Mouse (Mus musculus): ENCODE results near the gene Kmt5c. TPM values are rescaled to one million over a fixed set of nuclear protein-coding genes. Genes with fewer than 3 reads are reported as not detected.

Gene Kmt5c
- polyA plus RNA-seq, 1 experiment from 2014 or later, result 100 TPM

DNA sequence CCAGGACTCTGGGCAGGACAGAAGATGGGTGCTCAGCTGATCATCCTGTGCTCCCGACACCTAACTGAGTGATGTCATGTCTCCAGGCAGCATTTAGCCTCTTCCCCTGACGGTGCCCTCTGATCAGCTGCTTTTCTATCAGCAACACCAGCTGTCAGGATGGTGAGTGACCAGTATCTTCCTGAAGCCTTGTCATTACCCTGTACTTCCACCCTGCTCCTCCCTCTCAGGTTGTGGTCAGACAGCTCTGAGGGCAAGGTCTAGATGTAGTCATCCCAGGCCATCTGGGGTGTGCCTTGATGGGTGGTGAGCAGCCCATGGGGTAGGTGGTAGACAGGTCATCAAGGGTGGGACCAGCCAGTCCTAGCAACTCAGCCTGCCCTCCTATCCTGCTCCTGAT, 9.3 kb downstream of the Kmt5c start:
- Histone ChIP-seq H3K27ac (no peak overlapping the region), H3K36me3 (peaks cover 29% of the 10 kb centered on the region), H3K9me3 (replicated peaks) (no peaks in the 10 kb centered on the region), H3K27me3 (ENCODE audit: low read depth, poor library complexity, severe bottlenecking) (0 out of 2 replicates have a peak, but pooled peaks cover 5% of the 10 kb centered on the region), H3K4me1 (peaks cover 28% of the 10 kb centered on the region), H3K4me3 (no peak overlapping the region)
- no peak for DNase-seq (ENCODE audit: low spot score)
- 79% methylated on average over 2 of the region's 2 CpGs for WGBS

DNA sequence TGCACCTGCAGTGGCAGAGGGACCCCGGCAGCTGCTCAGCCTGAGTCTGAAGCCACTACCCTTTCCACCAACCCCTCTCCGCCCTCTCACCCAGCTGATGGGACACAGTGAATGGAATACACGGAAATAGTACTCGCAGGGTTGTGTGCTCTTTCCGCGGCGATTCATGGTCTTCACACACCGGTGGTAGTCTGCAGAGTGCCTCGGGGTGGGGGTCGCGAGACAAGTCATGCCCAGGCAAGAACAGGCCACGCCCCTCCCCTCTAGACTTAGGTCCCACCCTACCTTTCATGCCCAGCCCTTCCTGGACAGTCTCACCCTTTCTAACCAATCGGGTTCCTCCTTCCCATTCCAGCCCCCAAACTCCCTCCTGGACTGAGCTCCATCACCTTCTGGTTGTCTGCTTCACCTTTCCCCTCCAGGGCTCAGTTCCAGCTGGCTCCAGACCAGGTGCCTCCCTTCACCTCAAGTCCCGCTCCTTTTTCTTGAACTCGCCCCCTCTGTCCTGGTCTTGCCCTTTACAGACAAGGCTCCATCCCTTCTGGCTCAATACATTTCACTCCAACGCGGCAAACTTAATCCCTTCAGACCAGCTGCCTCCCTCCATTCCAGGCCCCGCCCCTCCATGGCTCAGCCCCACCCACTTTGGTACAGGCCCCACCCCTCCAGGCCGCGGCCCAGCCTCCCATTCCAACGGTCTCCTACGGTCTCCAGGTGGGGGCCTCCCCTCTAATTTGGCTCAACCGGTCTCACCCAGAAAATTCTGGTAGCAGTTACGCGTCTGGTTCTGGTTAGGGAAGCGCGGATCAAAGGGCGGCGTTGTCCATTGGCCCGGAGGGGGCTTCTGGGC, 12.3 kb downstream of the Kmt5c start:
- peaks cover 22% of the 10 kb centered on the region for H3K4me1 ChIP-seq
- H3K27me3 ChIP-seq (ENCODE audit: low read depth, poor library complexity, severe bottlenecking), result 0 out of 2 replicates have a peak, but pooled peaks cover 8% of the 10 kb centered on the region
- H3K4me3 ChIP-seq, result peak overlapping the region; percentile 56
- H3K9me3 ChIP-seq (replicated peaks), result no peaks in the 10 kb centered on the region
- peaks cover under 1% of the 10 kb centered on the region for H3K36me3 ChIP-seq
- DNase-seq (ENCODE audit: low spot score), result peak; percentile 82
- WGBS, result 2% methylated on average over 30 of the region's 30 CpGs
- H3K27ac ChIP-seq, result peak overlapping the region; percentile 85

DNA sequence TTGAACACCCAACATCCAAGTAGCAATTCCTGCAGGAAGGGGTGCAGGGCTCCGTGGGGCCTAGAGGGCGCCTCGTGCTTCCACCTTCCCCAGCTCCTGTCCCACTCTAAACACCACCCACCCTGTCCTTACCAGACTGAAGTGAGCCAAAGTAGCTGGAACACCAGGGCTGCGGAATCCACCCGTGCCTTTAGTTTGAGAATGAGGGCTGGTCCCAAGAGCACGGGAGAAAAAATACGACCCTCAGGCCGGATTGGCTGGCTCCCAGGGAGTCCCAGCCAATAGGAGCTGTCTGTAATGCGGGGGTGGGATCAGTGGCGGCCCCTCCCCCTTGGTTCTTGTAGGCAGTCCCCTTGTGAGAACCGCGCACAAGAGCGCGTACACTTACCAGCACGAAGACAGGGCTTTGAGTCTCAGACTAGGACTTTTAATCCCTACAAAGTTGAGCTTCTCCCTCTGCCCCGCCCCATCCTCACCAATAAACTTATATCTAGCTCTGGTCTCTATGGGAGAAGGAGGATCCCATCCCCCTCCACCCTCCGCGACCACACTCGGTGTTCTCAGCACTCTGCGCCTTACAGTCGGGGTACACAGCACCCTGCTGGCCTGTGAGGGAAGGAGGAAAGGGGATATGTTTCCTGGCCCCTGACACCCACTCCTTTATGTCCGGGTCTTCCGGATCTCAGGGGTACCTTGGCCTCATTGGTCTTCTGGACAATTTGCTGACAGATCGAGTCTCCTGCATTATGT, 13.1 kb downstream of the Kmt5c start, which contains the start of gene Cox6b2:
Gene Cox6b2, minus strand, starts transcription at position 274 of the 750 bp plus-strand sequence.
- DNase-seq (ENCODE audit: low spot score), result peak; percentile 87
- Histone ChIP-seq H3K27me3 (ENCODE audit: low read depth, poor library complexity, severe bottlenecking) (0 out of 2 replicates have a peak, but pooled peaks cover 8% of the 10 kb centered on the region), H3K4me1 (peaks cover 22% of the 10 kb centered on the region), H3K4me3 (peak within 1 kb of the TSS; percentile 56), H3K9me3 (replicated peaks) (no peaks in the 10 kb centered on the region), H3K27ac (peak within 1 kb of the TSS; percentile 85), H3K36me3 (no peaks in the 10 kb centered on the region)
- 3% methylated on average over 24 of the region's 24 CpGs for WGBS

DNA sequence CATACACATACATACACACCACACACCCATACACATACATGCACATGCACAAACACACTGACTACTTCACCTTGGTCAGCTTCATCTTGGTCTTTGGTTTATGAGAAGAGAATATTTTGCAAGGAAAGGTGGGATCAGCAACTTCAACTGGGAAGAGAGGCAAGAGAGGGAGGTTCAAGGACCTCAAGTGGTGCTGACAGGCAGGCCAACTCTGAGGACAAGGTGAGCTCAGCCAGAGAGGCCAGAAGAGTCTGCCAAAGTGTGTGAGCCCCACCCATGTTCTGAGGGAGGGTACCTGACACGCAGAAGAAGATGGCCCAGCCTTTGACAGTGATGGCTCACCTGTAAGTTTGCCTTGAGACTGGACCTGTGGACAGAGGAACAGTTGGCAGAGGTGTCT, 19.8 kb downstream of the Kmt5c start:
- Histone ChIP-seq H3K4me1 (no peaks in the 10 kb centered on the region), H3K27ac (no peak overlapping the region), H3K9me3 (replicated peaks) (no peaks in the 10 kb centered on the region), H3K27me3 (ENCODE audit: low read depth, poor library complexity, severe bottlenecking) (no peaks in the 10 kb centered on the region), H3K4me3 (no peak overlapping the region), H3K36me3 (no peaks in the 10 kb centered on the region)
- DNase-seq (ENCODE audit: low spot score), result no peak
- 55% methylated on average over 1 of the region's 1 CpGs for WGBS

DNA sequence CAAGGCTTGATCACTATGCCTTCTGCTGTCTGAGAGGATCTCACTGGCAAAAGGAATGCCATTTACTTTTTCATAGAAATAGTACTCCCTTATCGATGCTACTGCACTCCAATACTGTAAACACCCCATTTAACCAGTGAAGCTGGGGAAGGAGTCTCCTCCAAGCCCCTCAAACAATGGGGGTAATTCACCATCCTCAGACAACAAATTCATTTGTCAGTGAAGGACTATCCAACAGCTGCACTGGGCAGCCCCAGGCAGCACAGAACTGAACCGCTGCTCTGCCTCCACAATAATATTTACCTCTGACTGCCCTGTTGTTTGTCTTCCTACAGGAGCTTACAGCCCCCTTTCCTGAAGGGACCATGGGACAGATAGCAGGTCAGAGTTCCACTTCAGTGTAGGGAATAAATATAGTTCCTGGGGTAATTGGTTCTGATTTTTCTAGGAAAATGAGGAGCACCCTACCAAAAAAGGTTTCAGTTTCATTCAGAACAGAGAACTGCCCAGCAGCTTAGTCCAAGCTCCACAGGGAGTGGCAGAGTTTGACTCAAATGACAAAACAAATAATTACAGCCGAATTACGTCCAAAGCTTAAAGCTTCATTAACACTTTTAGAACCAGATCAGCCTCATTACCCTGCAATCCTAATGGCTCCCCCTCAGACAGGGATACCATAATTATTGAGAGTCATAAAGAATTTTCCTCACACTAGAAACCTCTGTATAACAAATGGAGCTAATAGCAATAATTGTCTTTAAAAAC, 25.2 kb downstream of the Kmt5c start:
- WGBS, result 35% methylated on average over 4 of the region's 4 CpGs
- no peaks in the 10 kb centered on the region for H3K9me3 ChIP-seq (replicated peaks)
- no peaks in the 10 kb centered on the region for H3K27me3 ChIP-seq (ENCODE audit: low read depth, poor library complexity, severe bottlenecking)
- H3K4me3 ChIP-seq, result no peak overlapping the region
- DNase-seq (ENCODE audit: low spot score), result no peak
- no peaks in the 10 kb centered on the region for H3K36me3 ChIP-seq
- no peak overlapping the region for H3K27ac ChIP-seq
- peaks cover 11% of the 10 kb centered on the region; the same call in 1 of the 2 replicates for H3K4me1 ChIP-seq

DNA sequence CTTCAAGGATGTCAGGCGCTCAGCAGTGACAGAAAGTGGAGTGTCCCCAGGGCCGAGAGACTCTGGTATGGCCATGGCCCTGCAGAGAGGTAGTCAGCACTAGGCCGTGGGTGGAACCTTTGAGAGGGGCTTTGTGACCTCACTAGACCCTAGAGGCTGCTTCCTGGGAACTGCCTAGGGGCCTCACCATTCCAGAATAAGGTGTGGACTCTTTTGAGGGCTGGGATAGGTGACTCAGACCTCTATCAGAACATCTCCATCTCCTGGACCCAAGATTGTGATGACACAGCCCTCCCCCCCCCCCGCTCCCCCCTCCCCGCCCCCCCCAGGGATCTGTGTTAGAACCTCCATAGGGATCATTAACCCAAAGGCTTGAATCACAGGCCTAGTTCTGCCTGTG, 31.3 kb downstream of the Kmt5c start, which contains the start of gene Fam71e2:
Gene Fam71e2, minus strand, starts transcription at position 101 of the 400 bp plus-strand sequence.
- H3K4me1 ChIP-seq, result no peaks in the 10 kb centered on the region
- H3K36me3 ChIP-seq, result no peaks in the 10 kb centered on the region
- H3K27me3 ChIP-seq (ENCODE audit: low read depth, poor library complexity, severe bottlenecking), result peaks cover 22% of the 10 kb centered on the region
- H3K4me3 ChIP-seq, result no peak within 1 kb of the TSS
- DNase-seq (ENCODE audit: low spot score), result no peak
- WGBS, result 68% methylated on average over 5 of the region's 5 CpGs
- no peak within 1 kb of the TSS for H3K27ac ChIP-seq
- no peaks in the 10 kb centered on the region for H3K9me3 ChIP-seq (replicated peaks)

DNA sequence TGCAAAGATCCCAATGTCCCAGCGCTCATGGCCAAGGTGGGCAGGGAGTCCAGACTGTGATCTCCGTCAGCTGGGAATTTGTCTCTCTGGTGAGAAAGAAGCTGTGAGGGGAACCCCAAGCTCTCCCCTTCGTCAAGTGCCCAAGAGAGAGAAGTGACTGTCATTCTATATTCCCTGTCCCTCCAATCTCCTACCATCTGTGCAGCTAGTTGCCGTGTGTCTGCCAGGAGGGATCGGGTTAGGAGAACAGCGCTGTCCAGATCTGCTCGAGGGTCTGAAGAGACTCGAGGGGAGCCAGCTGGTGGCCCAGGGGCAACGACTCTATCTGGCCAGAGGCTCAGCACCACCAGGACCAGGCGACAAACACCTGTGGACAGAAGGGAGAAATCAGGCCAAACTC, 36.2 kb downstream of the Kmt5c start:
- no peaks in the 10 kb centered on the region for H3K9me3 ChIP-seq (replicated peaks)
- H3K27me3 ChIP-seq (ENCODE audit: low read depth, poor library complexity, severe bottlenecking), result peaks cover 69% of the 10 kb centered on the region
- WGBS, result 48% methylated on average over 10 of the region's 10 CpGs

DNA sequence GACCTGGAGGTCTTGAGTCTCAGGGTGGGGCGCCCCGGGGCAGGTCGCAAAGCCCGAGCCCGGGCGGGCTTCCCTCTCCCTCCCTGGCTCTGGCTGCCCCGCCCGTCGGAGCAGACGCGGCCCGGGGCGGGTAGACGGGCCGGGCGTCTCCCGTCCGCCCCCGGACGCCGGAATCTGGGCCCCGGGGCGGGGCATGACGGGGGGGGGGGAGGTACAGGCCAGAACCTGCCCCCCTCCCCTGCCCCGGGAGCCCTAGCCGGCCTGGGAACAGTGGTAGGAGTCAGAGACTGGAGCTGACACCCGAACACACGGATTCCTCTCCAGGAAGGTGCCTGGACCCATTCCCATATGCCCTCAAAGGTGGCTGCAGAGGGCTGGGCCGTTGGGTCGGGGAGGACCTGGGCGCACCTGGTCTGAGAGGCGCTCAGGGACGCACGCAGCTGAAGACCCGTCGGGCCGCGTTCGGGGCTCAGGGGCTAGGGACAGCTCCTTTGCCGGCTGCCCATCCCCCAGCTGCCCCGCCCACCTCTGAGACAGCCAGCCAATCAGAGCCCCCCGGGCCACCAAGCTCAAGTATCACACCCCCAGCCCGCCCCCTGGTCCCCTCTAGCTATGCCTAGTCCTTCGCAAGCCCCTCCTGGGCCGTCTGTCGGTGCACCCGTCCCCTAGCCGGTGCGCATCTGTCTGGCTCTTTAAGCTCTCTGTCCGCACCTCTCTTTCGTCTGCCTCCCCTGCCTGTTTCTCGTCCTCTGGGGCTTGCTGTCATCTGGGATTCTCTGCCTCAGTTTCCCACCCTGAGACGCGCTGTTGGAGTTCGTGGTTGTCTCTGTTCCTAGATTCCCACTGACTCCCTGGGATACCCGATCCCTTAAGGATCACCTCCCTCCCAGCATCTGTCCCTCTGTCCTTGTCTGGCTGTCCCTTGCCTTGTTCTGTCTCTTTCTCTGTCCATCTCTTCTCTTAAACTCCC, 37.2 kb downstream of the Kmt5c start:
- H3K36me3 ChIP-seq, result no peaks in the 10 kb centered on the region
- peaks cover 34% of the 10 kb centered on the region for H3K4me1 ChIP-seq
- peak; percentile 89 for DNase-seq (ENCODE audit: low spot score)
- H3K27me3 ChIP-seq (ENCODE audit: low read depth, poor library complexity, severe bottlenecking), result peaks cover 71% of the 10 kb centered on the region
- peak overlapping the region; percentile 43 for H3K4me3 ChIP-seq
- 1% methylated on average over 54 of the region's 56 CpGs for WGBS
- no peaks in the 10 kb centered on the region for H3K9me3 ChIP-seq (replicated peaks)
- H3K27ac ChIP-seq, result peak overlapping the region; percentile 25; the same call in 1 of the 2 replicates

More for the DNA sequence above, 36.2 kb downstream of the Kmt5c start:
- peaks cover 27% of the 10 kb centered on the region for H3K4me1 ChIP-seq
- no peak overlapping the region for H3K4me3 ChIP-seq
- no peak for DNase-seq (ENCODE audit: low spot score)
- H3K36me3 ChIP-seq, result no peaks in the 10 kb centered on the region
- no peak overlapping the region for H3K27ac ChIP-seq

DNA sequence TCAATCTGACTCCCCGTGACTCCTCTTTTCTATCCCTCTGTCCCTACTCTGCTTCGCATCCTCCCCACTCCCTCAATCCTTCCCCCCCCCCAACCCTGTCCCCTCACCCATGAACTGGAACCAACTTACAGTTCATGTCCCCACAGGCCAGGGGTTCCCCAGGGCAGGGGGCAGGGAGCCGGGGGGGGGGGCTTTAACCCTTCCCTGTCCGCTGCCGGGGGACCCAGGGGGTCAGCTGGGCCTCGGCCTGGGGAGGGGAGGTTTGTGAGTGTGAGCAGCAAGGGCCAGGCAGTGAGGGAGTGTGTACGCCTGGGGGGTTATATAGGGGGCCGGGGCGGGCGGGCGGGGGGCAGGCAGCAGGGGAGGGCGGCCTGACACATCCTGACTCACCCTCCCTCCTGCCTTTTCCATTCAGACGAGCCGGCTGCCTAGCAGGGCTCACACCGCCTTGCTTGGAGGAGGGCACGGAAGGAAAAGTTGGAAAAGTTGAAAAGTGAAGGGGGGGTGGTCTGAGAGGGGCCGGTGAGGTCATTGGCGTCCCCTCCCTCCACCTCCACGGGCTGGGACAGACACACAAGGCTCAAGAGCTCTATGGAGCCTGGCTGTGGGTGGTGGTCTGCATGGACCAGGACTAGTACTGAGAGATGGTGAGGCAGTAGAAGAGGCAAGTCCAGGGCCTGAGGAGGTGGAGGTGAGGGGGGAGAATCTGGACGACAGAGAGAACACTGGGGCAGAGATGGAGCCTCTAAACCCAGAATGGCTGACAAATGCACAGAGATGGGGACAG, 38.1 kb downstream of the Kmt5c start:
- no peak for DNase-seq (ENCODE audit: low spot score)
- no peaks in the 10 kb centered on the region for H3K9me3 ChIP-seq (replicated peaks)
- H3K27me3 ChIP-seq (ENCODE audit: low read depth, poor library complexity, severe bottlenecking), result peaks cover 75% of the 10 kb centered on the region
- H3K4me1 ChIP-seq, result peaks cover 34% of the 10 kb centered on the region
- no peaks in the 10 kb centered on the region for H3K36me3 ChIP-seq
- H3K4me3 ChIP-seq, result peak overlapping the region; percentile 43
- WGBS, result 3% methylated on average over 20 of the region's 20 CpGs
- H3K27ac ChIP-seq, result 0 out of 2 replicates have a peak overlapping the region, but pooled peaks have one; percentile 25

DNA sequence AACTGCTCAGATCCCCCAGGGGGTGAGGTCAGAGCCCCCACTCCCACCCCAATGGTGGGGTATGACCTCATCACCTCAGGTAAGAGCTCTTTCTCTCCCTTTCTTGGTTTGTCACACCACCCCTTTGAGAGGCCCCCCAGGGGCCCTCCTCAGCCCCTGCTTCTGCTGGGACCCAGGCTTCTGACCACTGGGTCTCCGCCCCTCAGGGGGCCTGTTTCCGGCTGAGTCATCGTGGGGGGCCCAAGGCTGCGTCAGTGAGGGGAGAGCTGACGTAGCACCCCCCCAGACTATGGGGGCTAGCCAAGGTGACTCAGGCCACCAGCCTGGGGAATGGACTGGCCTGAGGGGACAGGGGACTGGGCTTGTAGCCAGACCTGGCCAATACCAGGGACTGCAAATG, 40.0 kb downstream of the Kmt5c start:
- H3K27ac ChIP-seq, result peak overlapping the region; percentile 14; the same call in 1 of the 2 replicates
- peaks cover 71% of the 10 kb centered on the region for H3K27me3 ChIP-seq (ENCODE audit: low read depth, poor library complexity, severe bottlenecking)
- DNase-seq (ENCODE audit: low spot score), result no peak
- no peaks in the 10 kb centered on the region for H3K9me3 ChIP-seq (replicated peaks)
- WGBS, result 38% methylated on average over 5 of the region's 5 CpGs
- no peak overlapping the region for H3K4me3 ChIP-seq
- peaks cover 34% of the 10 kb centered on the region for H3K4me1 ChIP-seq
- no peaks in the 10 kb centered on the region for H3K36me3 ChIP-seq

DNA sequence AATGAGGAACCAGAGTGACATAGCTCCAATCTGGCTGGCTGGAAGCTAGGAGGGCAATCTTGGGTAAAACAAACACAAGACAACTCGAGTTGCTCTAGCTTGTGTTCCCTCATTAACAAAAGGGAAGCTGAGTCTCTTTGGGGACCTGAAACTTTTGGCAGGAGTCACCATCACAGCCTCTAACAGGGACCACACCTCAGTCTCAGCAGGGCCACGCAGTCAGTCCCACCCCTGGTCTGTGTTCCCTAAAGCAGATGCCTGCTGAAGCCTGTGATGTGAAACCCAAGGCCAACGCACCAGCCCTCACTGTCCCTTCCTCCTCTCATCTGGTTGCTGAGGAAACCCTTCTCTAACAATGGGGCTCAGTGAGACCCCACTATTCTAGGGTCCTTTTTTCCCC, 42.2 kb downstream of the Kmt5c start:
- Histone ChIP-seq H3K27ac (no peak overlapping the region), H3K9me3 (replicated peaks) (no peaks in the 10 kb centered on the region), H3K4me3 (no peak overlapping the region), H3K36me3 (no peaks in the 10 kb centered on the region), H3K4me1 (peaks cover 28% of the 10 kb centered on the region), H3K27me3 (ENCODE audit: low read depth, poor library complexity, severe bottlenecking) (peaks cover 49% of the 10 kb centered on the region)
- DNase-seq (ENCODE audit: low spot score), result no peak
- WGBS, result 44% methylated on average over 3 of the region's 3 CpGs
